Mouse (Mus musculus) ES-E14 (cell line): ENCODE measurements around the gene Ccpg1os.

Source experiments
- MAFK ChIP-seq: IDR thresholded peaks from 2 replicates; pipeline ENCODE4 v1.6.1; 2014; ENCODE audit warnings: mild to moderate bottlenecking, low read depth, low read length, inconsistent platforms; ENCODE audit not compliant: insufficient read depth
- ZC3H11A ChIP-seq: IDR thresholded peaks from 2 replicates; pipeline ENCODE4 v1.6.1; 2012; ENCODE audit warnings: low read depth, mild to moderate bottlenecking, inconsistent platforms, low read length, borderline replicate concordance
- ZNF384 ChIP-seq: IDR thresholded peaks from 2 replicates; pipeline ENCODE4 v1.6.1; 2012; ENCODE audit warnings: low read depth, low read length, inconsistent platforms

- TF ChIP-seq ZC3H11A (no peak), MAFK (no peak), ZNF384 (no peak)
Observed at GRCm38 (mm10) chr9:72954746-72955145, 30.4 kb downstream of the Ccpg1os start.
